Mouse (Mus musculus): ENCODE data around the gene Kcnip1.
A peak's percentile ranks its signal among the peaks of the same experiment; 100 is the strongest.

Kcnip1 gene

DNA sequence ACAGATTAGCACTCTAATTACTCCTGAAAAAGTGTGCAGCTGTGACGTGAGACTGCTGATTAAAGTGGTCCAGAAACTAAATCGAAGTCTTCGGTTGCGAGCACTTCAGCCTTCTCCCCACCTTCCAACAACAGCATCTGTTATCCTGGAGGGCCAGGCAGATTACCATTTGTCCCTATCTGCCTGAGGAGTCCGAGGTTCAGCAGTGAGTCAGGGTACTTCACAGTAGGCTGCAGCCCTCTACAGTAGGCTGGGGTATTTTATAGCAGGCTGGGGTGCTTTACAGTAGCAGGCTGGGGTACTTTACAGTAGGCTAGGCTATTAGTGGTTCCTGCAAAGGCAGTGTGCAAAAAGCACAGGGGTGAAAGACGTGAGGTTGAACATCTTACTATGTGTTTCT is 324.6 kb downstream of the Kcnip1 start:
- DNase-seq (ENCODE audit: low spot score) = no peak

DNA sequence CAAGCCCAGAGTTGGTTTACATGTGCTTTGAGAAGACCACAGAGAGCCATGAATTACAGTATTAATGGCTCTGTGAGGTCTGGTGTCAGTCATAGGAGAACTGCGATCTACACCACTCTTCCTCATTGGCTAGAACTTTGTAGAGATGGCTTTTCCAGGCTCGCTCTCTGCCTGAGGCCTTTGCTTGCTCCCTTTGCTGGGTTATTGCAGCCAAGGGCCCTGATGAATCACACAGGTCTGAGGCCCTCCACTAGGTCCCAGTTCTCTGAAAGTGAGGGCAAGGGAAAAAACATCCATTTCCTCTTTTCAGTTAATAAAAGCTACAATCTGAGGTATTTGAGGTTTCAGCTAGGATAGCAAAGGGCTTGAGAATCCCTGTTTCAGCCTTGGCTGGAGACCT is 329.4 kb downstream of the Kcnip1 start:
- no peak for DNase-seq (ENCODE audit: low spot score)

DNA sequence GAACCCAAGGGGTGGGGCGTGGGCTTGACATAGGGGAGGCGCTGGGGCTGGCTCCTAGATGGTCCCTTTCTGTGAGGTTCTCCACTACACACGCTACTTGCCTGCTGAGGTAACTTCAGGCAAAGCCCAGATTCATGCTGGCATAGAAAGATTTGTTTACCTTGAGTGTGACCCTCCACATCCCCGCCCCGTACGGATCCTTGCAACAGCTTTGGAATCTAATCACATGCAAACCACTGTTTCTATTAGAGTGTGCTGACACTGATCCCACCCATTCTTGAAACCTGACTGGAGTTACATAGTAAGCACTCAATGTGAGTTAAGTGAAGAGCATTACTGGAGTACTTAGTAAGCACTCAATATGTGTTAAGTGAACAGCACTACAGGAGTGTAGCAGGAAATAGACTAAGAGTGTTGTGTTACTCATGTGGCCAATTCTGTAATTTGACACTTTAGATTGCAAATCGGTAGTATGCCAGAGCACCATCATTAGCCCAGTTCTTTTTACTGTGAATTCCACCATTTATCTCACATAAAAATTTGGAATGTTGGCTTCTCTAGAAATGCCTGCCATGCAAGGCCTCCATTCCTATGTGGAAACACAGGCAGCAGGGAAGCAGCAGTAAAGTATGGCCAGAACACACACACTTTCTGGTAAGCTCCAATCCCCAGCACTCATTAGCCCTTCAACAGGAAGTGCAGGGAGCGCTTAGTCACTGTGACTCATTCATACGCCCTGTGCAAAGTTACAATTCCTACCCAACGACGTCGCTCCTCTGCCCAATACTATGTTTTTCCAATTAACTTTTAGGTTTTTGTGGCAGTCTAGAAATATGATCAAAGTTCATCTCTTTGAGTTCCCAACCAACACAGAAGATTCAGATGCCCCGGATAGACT is 332.7 kb downstream of the Kcnip1 start:
- no peak for DNase-seq (ENCODE audit: low spot score)

DNA sequence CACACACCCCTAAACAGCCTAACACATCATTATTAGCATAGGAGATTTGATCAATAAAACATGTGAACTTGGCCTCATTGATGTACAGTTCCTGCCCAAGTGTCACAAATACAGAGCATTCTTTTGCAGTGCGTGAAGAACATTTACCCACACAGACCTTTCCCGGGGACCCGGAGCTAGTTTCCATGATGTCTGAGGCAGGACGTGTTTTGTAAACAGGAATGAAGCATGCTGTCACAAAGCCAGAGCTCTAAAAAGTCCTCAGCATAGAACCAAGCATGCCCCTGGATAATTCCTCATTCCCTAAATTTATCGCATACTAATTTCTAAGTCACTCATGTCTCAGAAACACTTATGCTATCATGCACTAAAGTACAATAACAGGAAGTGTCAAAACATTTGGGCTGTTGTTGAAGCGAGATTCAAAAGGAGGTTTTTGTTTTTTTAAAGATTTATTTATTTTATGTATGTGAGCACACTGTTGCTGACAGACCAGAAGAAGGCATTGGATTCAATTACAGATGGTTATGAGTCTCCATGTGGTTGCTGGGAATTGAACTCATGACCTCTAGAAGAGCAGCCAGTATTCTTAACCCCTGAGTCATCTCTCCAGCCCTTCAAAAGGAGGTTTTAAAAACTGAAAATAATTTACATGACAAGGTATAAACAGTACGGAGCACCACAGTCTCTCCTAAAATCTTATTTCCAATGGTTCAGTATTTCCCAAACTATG is 336.9 kb downstream of the Kcnip1 start:
- no peak for DNase-seq (ENCODE audit: low spot score)

DNA sequence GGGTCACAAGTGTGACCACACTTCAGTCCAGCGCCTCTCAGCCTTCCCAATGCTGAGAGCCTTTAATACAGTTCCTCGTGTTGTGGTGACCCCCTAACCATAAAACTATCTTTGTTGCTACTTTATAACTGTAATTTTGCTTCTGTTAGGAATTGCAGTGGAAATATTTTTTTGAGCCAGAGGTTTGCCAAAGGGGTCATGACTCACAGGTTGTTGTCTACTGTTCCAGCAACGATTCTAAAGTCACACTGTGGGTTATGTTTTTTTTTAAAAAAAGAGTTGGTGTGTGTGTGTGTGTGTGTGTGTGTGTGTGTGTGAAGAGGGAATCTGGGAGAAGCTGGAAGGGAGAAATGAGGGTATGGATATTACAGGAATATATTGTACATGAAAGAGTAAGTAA is 337.7 kb downstream of the Kcnip1 start:
- no peak for DNase-seq (ENCODE audit: low spot score)

DNA sequence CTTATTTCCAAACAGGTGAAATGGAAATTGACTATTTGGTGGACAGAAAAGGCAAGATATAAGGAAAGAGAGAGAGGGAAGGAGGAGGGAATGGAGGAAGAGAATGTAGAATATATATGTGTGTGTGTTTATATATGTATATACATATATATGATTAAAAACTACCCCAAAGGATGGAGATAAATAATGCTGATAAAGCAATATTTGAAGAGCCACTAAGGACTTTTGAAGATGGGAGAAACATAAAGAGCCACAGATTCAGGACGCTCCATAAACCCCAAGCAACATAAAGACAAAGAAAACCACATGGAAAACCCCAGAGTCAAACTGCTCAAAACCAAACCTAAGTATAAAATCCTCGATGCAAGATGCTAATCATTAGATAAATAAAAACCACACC is 338.5 kb downstream of the Kcnip1 start:
- no peak for DNase-seq (ENCODE audit: low spot score)

DNA sequence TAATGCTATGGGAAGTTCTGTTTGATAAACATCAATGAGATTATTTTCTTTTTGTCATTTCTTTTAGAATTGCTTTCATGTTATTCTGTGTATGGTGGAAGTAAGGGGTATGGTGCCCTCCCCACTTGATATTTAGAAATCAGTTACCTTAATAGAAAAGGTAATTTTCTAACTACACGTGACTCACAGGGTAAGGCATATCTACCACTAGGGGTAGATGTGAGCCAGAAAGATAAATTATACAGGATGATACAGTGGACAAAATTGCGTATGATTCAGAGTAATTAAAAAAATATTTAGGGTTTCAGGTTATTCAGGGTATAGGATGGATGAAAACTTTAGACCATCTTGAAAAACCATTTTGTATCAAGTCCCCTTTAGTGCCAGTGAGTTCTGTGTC is 343.6 kb downstream of the Kcnip1 start:
- DNase-seq (ENCODE audit: low spot score) = no peak

DNA sequence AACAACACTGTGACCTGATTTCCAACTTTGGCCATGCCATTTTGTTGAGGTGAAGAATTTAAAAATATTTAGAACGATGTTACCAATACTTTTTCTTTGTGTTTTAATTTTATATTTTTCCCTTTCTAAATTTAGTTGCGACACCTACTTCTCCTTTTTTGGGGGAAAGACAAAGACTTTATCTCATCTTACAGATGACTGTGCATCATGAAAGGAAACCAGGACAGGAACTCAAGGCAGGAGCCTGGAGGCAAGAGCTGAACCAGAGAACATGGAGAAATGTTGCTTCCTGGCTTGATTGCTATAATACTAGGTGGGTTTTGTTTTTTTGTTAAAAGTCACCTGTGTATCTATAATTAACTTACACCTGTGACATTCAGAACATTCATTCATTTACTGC is 355.8 kb downstream of the Kcnip1 start:
- no peak for DNase-seq (ENCODE audit: low spot score)

DNA sequence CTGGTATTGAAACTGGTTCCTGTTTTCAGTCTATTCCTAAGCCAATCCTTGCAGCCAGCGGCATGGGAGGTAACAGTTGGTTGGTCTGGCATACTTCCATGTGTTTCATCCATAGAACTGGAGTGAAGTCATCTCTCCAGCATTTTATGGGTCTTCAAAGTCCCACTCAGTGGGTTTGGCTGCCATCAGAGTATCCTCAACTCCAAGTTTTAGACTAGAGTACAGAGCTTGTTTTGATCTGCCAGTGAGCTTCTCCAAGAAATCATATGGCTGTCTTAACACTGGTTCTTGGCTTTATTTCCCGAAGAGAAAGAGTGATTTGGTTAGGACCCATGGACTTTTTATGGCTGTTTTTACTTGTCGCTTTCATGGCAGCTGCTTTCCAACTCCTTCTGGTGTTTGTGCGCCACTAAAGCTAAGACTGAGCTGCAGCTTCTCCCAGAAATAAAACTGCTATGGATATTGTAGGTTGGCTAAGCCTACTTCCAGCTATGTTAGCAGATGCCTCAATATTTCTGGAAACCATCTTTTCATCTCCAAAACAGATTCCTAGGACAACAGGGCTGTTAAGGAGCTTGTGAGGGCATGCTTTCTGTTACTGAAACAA is 365.7 kb downstream of the Kcnip1 start:
- DNase-seq (ENCODE audit: low spot score) = no peak

DNA sequence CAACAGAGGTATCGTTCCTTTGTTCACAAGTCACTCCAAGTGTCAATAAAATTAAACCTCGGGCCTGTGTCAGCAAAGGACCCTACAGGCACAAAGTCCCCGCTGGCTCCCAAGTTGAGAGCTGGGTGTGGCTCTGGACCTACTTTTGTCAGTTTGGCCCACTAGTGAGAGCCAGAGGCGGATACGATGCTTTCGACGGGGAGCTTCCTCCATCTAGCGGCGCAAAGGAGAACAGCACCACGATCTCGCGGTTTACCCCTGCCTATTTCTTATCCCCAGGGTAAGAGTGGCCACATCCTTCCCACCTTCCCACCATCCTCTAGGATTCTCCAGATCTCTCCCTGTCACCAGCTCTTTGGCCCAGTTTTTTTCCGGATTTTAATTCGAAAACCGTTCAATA is 378.7 kb downstream of the Kcnip1 start:
- DNase-seq (ENCODE audit: low spot score) = peak; percentile 88

DNA sequence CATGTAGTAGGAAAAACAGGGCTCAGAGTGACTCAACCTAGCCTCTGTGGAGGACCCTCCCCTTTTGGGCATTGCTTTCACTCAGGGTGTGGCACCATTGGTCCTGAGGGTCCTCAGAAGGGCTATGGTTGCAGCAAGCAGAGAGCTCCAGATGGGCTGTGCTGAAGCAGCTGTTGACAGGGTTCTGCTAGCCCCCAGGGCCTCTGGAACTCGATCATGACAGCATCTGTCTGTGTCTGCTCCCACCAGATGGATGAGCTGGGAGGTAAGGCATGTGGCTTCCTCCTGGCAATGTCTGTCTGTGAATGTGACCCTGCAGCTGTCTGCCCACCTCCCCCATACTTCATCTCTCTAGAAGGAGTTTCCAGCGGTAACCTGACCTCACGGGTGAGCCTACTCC is 385.2 kb downstream of the Kcnip1 start:
- peak; percentile 71 for DNase-seq (ENCODE audit: low spot score)

DNA sequence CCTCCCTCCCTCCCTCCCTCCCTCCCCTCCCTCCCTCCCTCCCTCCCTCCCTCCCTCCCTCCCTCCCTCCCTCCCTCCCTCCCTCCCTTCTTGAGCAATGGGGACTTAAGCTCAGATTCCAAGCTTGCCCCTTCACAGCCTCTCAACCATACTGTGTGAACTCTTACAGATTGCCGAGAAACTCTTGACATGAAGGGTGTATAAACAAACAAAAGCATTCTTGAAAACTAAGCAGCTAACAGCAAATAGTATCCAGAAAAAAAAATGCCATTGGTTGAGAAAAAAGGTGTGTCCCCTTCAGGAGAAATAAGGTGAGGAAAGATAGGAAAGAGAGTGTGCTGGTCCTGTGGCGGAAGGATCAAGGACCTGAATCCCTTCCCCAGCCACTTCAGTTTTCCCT is 389.8 kb downstream of the Kcnip1 start:
- DNase-seq (ENCODE audit: low spot score) = no peak

DNA sequence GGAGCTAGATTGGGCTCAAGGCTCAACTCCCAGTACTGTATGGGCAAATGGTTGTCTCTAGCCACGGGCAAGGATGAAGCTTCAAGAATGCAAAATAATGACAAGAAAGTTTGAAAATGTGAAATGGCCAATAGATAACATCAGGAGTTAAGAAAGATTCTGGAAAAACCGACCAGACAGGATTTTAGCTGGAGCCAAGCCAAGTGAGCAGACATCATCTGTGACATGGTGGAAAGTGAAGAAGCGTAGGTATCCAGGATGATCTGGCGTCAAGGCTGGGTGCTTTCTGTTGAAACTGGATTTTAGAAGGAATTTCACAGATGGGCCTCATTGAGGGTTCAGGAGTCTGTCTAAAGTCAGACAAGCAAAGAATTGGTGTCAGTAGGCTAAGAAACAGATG is 394.0 kb downstream of the Kcnip1 start, which contains the start of gene D130052B06Rik:
Gene D130052B06Rik (plus strand): TSS at position 317 of the 400 bp plus-strand sequence.
- DNase-seq (ENCODE audit: low spot score) = no peak

DNA sequence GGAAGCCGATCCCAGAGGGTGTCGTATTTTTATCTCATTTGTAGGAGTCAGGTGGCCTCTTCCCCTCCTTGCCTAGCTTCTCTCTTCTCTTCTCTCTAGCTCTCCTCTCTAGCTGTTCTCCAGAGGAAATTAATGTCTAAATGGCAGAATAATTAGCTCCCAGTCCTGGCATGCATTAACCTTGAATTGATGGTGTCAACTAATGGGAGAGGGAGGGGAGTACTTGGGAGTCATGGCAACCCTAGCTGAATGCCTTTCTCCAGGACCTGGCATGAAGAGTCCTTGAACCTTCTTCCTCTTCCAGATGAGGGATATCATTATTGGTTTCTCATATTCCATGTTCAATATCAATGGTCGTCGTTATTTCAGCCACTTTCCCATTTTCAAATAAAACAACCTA is 396.3 kb downstream of the Kcnip1 start:
- DNase-seq (ENCODE audit: low spot score) = no peak

DNA sequence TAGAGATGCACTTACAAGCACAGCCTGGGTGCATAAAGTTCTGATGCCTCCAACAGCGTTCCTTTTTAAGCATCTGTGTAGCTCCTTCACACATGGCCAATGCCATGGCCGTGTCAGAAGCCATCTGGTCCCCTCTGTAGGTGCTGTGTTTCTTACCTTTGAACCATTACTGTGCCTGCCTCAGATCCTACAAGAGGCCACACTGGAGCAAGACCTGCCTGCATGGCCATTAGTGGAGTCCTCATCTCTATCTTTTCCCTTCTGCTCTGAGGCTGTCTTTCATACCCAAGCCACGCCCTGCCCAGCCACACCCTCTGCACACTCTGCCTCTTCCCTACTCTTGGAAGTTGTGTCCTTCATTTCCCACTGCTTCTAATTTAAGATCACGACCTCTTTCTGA is 400.1 kb downstream of the Kcnip1 start:
- no peak for DNase-seq (ENCODE audit: low spot score)

DNA sequence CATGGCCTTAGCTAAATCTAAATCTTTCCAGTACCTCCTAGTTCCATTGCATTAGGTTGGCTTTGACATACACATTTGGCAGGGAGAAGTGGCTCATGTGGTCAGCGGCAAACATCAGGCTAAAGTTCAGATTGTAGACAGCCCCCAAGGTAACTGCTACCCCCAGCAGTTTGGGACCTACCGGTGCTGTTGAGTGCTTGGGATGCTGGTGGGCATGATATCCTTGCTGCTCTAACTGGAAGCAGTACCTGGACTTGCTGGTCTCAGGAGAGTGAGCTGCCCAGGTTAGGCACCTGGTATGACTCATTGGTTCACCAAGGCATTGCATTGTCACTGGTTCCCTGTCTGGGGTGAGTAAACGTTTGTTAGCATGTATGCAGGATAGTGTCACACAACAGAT is 402.2 kb downstream of the Kcnip1 start:
- no peak for DNase-seq (ENCODE audit: low spot score)

DNA sequence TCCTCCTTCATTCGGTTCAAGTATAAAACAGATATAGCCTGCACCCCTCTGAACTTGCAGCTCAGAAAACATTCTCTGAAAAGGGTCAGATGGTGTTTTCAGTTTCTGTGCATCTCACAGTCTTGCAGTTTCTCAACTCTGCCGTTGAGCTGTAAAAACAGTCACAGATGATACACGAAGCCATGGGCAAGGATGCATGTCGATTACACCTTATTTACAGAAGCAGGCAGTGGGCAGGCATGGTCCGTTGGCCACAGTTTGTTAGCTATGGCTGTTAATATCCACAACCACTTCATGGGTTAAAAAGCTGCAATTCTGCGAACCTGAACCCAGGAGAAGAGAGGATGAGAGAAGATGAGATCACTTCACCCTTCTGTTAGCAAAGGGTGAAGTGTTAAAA is 406.3 kb downstream of the Kcnip1 start:
- DNase-seq (ENCODE audit: low spot score) = no peak

DNA sequence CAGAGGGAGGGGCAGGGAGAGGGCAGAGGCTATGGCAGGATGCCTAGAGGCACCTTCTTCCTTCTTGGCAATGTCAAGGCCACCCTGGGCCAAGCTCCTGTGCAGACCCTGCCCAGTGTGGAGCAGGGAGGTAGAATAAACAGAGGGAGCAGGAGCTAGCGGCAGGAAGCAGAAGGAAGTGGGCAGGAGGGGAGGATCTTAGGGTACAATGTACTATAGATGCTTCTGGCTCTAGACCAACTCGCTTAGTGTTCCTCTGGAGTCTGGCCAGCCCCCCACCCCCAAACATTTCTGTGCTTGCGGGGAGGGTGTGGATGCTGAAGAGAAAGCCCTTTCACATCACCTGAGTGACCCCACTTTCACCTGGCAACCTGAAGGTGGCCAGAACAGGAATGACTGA is 413.3 kb downstream of the Kcnip1 start:
- DNase-seq (ENCODE audit: low spot score) = no peak

All from embryo, embryonic 10 days (tissue).